Mouse (Mus musculus): ENCODE measurements at regions not wholly inside any gene's neighbourhood (a gene's known extent, or its start where the extent isn't known, plus 50 kb on each side); places are given as distances from the start of the nearest gene placed in this dataset.

GRCm38 (mm10) chr13:16100253-16100652 is 88.6 kb downstream of the Inhba start:
- Histone ChIP-seq H3K4me3 (replicated peaks; ENCODE audit: low read depth, low read length) (no peak overlapping the region), H3K27ac (replicated peaks; ENCODE audit: low read depth, low read length) (no peak overlapping the region), H3K4me1 (ENCODE audit: control insufficient read depth, insufficient read depth, low read length) (no peaks in the 10 kb centered on the region), H3K9ac (replicated peaks; ENCODE audit: low read length) (no peak overlapping the region), H3K4me2 (ENCODE audit: low read length) (no peak overlapping the region), H3K36me3 (ENCODE audit: control insufficient read depth, insufficient read depth, low read length) (no peaks in the 10 kb centered on the region), H3K9me3 (ENCODE audit: control insufficient read depth, low read length) (peaks cover 4% of the 10 kb centered on the region; the same call in 1 of the 2 replicates), H3K27me3 (ENCODE audit: control insufficient read depth, insufficient read depth, low read length) (no peaks in the 10 kb centered on the region)
- WGBS = 88% methylated on average over 12 of the region's 15 CpGs
- no peak for DNase-seq
- peak; percentile 54 for ATAC-seq (ENCODE audit: low FRiP score, low TSS enrichment)

GRCm38 (mm10) chr13:16114837-16115236 is 103.2 kb downstream of the Inhba start:
- Histone ChIP-seq H3K4me2 (ENCODE audit: low read length) (no peak overlapping the region), H3K9ac (replicated peaks; ENCODE audit: low read length) (no peak overlapping the region), H3K27me3 (ENCODE audit: control insufficient read depth, insufficient read depth, low read length) (no peaks in the 10 kb centered on the region), H3K4me3 (replicated peaks; ENCODE audit: low read depth, low read length) (no peak overlapping the region), H3K36me3 (ENCODE audit: control insufficient read depth, insufficient read depth, low read length) (no peaks in the 10 kb centered on the region), H3K27ac (replicated peaks; ENCODE audit: low read depth, low read length) (no peak overlapping the region), H3K9me3 (ENCODE audit: control insufficient read depth, low read length) (no peaks in the 10 kb centered on the region), H3K4me1 (ENCODE audit: control insufficient read depth, insufficient read depth, low read length) (no peaks in the 10 kb centered on the region)
- DNase-seq (no peak), ATAC-seq (ENCODE audit: low FRiP score, low TSS enrichment) (no peak)
- 78% methylated on average over 2 of the region's 2 CpGs for WGBS

DNA sequence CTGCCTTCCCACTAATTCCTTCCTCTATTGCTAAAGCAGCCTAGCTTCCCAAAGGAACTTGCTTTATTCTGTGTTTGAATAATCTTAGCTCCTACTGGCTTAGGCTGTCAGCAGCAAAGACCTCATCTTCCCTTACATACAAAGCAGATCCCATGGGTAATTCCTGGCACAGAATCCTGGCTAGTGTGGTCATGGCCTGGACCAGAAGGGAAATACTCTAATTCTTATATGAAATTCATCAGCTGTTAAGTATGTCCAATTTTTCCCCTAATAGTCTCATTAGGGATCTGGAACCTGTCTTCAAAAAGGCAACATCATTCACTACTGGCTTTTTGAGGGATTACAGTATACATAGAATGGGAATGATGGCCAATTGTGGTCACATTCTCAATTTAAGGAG is 135.0 kb downstream of the Inhba start:
- Histone ChIP-seq H3K27me3 (ENCODE audit: control insufficient read depth, insufficient read depth, low read length) (no peaks in the 10 kb centered on the region), H3K36me3 (ENCODE audit: control insufficient read depth, insufficient read depth, low read length) (no peaks in the 10 kb centered on the region), H3K9me3 (ENCODE audit: control insufficient read depth, low read length) (no peaks in the 10 kb centered on the region), H3K27ac (replicated peaks; ENCODE audit: low read depth, low read length) (no peak overlapping the region), H3K4me3 (replicated peaks; ENCODE audit: low read depth, low read length) (no peak overlapping the region), H3K4me2 (ENCODE audit: low read length) (no peak overlapping the region), H3K9ac (replicated peaks; ENCODE audit: low read length) (no peak overlapping the region), H3K4me1 (ENCODE audit: control insufficient read depth, insufficient read depth, low read length) (no peaks in the 10 kb centered on the region)
- no peak for ATAC-seq (ENCODE audit: low FRiP score, low TSS enrichment)
- DNase-seq = peak; percentile 20

DNA sequence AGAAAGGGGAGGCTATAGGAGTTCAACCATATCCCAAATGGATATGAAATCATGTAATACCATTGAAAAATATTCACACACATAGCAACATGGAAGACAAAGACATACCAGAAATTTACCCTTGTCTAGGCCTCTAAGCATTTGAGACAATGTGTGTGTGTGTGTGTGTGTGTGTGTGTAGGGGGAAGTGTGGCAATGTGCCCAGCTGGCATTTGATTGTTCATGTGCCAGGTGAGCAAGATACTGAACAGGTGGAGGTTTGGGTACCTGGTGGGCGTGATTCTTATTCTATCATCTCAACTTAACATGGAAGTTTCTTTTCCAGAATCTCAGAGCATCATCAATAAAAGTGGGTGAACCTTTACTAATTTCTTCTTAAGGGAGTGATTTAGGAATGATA is 143.3 kb downstream of the Inhba start:
- H3K4me3 ChIP-seq (replicated peaks; ENCODE audit: low read depth, low read length) = no peak overlapping the region
- no peaks in the 10 kb centered on the region for H3K4me1 ChIP-seq (ENCODE audit: control insufficient read depth, insufficient read depth, low read length)
- no peaks in the 10 kb centered on the region for H3K36me3 ChIP-seq (ENCODE audit: control insufficient read depth, insufficient read depth, low read length)
- H3K4me2 ChIP-seq (ENCODE audit: low read length) = no peak overlapping the region
- H3K9me3 ChIP-seq (ENCODE audit: control insufficient read depth, low read length) = no peaks in the 10 kb centered on the region
- ATAC-seq (ENCODE audit: low FRiP score, low TSS enrichment) = no peak
- H3K9ac ChIP-seq (replicated peaks; ENCODE audit: low read length) = no peak overlapping the region
- H3K27me3 ChIP-seq (ENCODE audit: control insufficient read depth, insufficient read depth, low read length) = no peaks in the 10 kb centered on the region
- H3K27ac ChIP-seq (replicated peaks; ENCODE audit: low read depth, low read length) = no peak overlapping the region
- DNase-seq = no peak
- WGBS = 79% methylated on average over 1 of the region's 1 CpGs

- DNase-seq (no peak), ATAC-seq (ENCODE audit: low FRiP score, low TSS enrichment) (no peak)
- H3K27me3 ChIP-seq (ENCODE audit: control insufficient read depth, insufficient read depth, low read length) = no peaks in the 10 kb centered on the region
- no peak overlapping the region for H3K27ac ChIP-seq (replicated peaks; ENCODE audit: low read depth, low read length)
- H3K9me3 ChIP-seq (ENCODE audit: control insufficient read depth, low read length) = no peaks in the 10 kb centered on the region
- no peak overlapping the region for H3K4me2 ChIP-seq (ENCODE audit: low read length)
- no peak overlapping the region for H3K4me3 ChIP-seq (replicated peaks; ENCODE audit: low read depth, low read length)
- H3K9ac ChIP-seq (replicated peaks; ENCODE audit: low read length) = no peak overlapping the region
- no peaks in the 10 kb centered on the region for H3K36me3 ChIP-seq (ENCODE audit: control insufficient read depth, insufficient read depth, low read length)
- no peaks in the 10 kb centered on the region for H3K4me1 ChIP-seq (ENCODE audit: control insufficient read depth, insufficient read depth, low read length)
- 82% methylated on average over 5 of the region's 5 CpGs for WGBS
These were observed 153.7 kb downstream of the Inhba start for GRCm38 (mm10) chr13:16165204-16165894.

GRCm38 (mm10) chr13:16196692-16197091 is 185.0 kb downstream of the Inhba start:
- H3K9me3 ChIP-seq (ENCODE audit: control insufficient read depth, low read length) = no peaks in the 10 kb centered on the region
- no peak overlapping the region for H3K27ac ChIP-seq (replicated peaks; ENCODE audit: low read depth, low read length)
- H3K27me3 ChIP-seq (ENCODE audit: control insufficient read depth, insufficient read depth, low read length) = no peaks in the 10 kb centered on the region
- H3K4me1 ChIP-seq (ENCODE audit: control insufficient read depth, insufficient read depth, low read length) = no peaks in the 10 kb centered on the region
- ATAC-seq (ENCODE audit: low FRiP score, low TSS enrichment) = no peak
- H3K9ac ChIP-seq (replicated peaks; ENCODE audit: low read length) = no peak overlapping the region
- H3K4me3 ChIP-seq (replicated peaks; ENCODE audit: low read depth, low read length) = no peak overlapping the region
- H3K4me2 ChIP-seq (ENCODE audit: low read length) = no peak overlapping the region
- WGBS = 96% methylated on average over 1 of the region's 1 CpGs
- DNase-seq = no peak
- no peaks in the 10 kb centered on the region for H3K36me3 ChIP-seq (ENCODE audit: control insufficient read depth, insufficient read depth, low read length)

- no peak for ATAC-seq (ENCODE audit: low FRiP score, low TSS enrichment)
These were observed 188.4 kb downstream of the Inhba start for GRCm38 (mm10) chr13:16200046-16200445.

GRCm38 (mm10) chr13:16203147-16203546 is 191.5 kb downstream of the Inhba start:
- Histone ChIP-seq H3K4me2 (ENCODE audit: low read length) (no peak overlapping the region), H3K27ac (replicated peaks; ENCODE audit: low read depth, low read length) (no peak overlapping the region), H3K4me3 (replicated peaks; ENCODE audit: low read depth, low read length) (no peak overlapping the region), H3K9ac (replicated peaks; ENCODE audit: low read length) (no peak overlapping the region), H3K36me3 (ENCODE audit: control insufficient read depth, insufficient read depth, low read length) (no peaks in the 10 kb centered on the region), H3K27me3 (ENCODE audit: control insufficient read depth, insufficient read depth, low read length) (no peaks in the 10 kb centered on the region), H3K4me1 (ENCODE audit: control insufficient read depth, insufficient read depth, low read length) (no peaks in the 10 kb centered on the region), H3K9me3 (ENCODE audit: control insufficient read depth, low read length) (no peaks in the 10 kb centered on the region)
- 84% methylated on average over 3 of the region's 3 CpGs for WGBS
- DNase-seq (no peak), ATAC-seq (ENCODE audit: low FRiP score, low TSS enrichment) (no peak)

More at GRCm38 (mm10) chr13:16200046-16200445, 188.4 kb downstream of the Inhba start:
- 95% methylated on average over 1 of the region's 1 CpGs for WGBS
- no peak for DNase-seq
- H3K4me2 ChIP-seq (ENCODE audit: low read length) = no peak overlapping the region
- no peaks in the 10 kb centered on the region for H3K4me1 ChIP-seq (ENCODE audit: control insufficient read depth, insufficient read depth, low read length)
- no peaks in the 10 kb centered on the region for H3K36me3 ChIP-seq (ENCODE audit: control insufficient read depth, insufficient read depth, low read length)
- H3K9ac ChIP-seq (replicated peaks; ENCODE audit: low read length) = no peak overlapping the region
- H3K27me3 ChIP-seq (ENCODE audit: control insufficient read depth, insufficient read depth, low read length) = no peaks in the 10 kb centered on the region
- H3K4me3 ChIP-seq (replicated peaks; ENCODE audit: low read depth, low read length) = no peak overlapping the region
- H3K27ac ChIP-seq (replicated peaks; ENCODE audit: low read depth, low read length) = no peak overlapping the region
- no peaks in the 10 kb centered on the region for H3K9me3 ChIP-seq (ENCODE audit: control insufficient read depth, low read length)

DNA sequence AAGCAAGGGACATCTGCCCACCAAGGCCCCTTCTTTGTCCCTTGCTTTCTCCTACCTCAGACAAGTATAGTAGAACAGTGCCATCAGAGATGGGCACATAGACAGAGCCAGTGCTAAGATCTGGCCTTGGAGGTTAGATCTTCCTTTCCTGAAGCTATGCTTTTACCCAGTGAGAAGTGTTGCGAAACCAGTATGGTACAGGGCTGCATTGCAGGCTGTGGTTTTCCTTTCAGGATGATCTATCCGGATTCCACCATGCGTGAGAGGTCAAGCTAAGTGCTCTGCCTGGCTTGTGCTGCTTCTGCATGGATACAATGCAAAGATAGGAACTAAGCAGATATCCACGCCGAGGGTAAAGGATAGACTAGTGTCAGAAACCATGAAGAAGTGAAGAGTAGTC is 192.4 kb downstream of the Inhba start:
- H3K36me3 ChIP-seq (ENCODE audit: control insufficient read depth, insufficient read depth, low read length) = no peaks in the 10 kb centered on the region
- no peak overlapping the region for H3K9ac ChIP-seq (replicated peaks; ENCODE audit: low read length)
- 94% methylated on average over 5 of the region's 5 CpGs for WGBS
- no peaks in the 10 kb centered on the region for H3K27me3 ChIP-seq (ENCODE audit: control insufficient read depth, insufficient read depth, low read length)
- DNase-seq (no peak), ATAC-seq (ENCODE audit: low FRiP score, low TSS enrichment) (no peak)
- H3K4me1 ChIP-seq (ENCODE audit: control insufficient read depth, insufficient read depth, low read length) = no peaks in the 10 kb centered on the region
- H3K9me3 ChIP-seq (ENCODE audit: control insufficient read depth, low read length) = no peaks in the 10 kb centered on the region
- no peak overlapping the region for H3K27ac ChIP-seq (replicated peaks; ENCODE audit: low read depth, low read length)
- H3K4me2 ChIP-seq (ENCODE audit: low read length) = no peak overlapping the region
- no peak overlapping the region for H3K4me3 ChIP-seq (replicated peaks; ENCODE audit: low read depth, low read length)

All from midbrain, embryonic 14.5 days (tissue).